Mouse (Mus musculus) kidney, adult 2 months (tissue): ENCODE data around the gene Scd4.

ENCODE experiments used
- CTCF ChIP-seq: fragments of 200-500 bp; conservative IDR thresholded peaks from 2 replicates; pipeline ENCODE4 v1.5.1; 2011; ENCODE audit warnings: low read depth, mild to moderate bottlenecking, control low read depth, low read length, moderate library complexity, mixed read lengths; ENCODE audit not compliant: insufficient read depth, insufficient read length
- POLR2A ChIP-seq: fragments of 200-500 bp; IDR thresholded peaks from one replicate; pipeline ENCODE4 v1.6.1; 2011; ENCODE audit warnings: low read depth, low read length, control low read depth

DNA sequence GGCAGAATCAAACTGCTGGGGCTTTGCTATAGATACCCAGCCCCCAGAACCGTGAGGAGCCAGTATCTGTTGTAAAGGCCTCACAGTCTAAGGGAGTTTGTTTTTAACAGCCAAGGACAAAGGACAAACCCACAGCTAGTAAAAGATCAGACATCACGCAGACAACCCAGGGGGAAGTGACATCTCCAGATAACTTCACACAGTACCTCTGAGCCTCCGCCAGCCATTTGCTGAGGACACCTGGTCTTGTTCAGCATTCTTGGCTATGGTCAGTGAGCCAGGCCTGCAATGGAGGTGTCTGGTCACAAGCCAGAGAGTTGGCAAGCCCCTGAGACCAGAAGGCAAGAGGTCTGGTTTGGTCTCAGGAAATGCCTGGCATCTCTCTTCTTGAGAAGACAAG is 40.4 kb upstream of the Scd4 start:
- TF ChIP-seq CTCF (no peak), POLR2A (no peak)
